Mouse (Mus musculus) erythroid progenitor cell, adult 5-6 weeks (primary cell): ENCODE results near the gene Enpp1. TPM values are rescaled to one million over a fixed set of nuclear protein-coding genes. Genes with fewer than 3 reads are reported as not detected.
"Not testable (repeated sequence)": the region's sequence is repeated elsewhere in the genome, so short reads cannot be mapped to it uniquely, and the experiment has no call there.

Source experiments
- ATAC-seq: replicated peaks from 2 replicates; pipeline ENCODE4 v1.8.0; 2016; ENCODE audit warnings: moderate number of reproducible peaks, mild to moderate bottlenecking, moderate TSS enrichment, inconsistent platforms; ENCODE audit not compliant: poor library complexity, low FRiP score, severe bottlenecking
- total RNA-seq, 2 experiments: library from RNA; stranded (forward) in 1 of 2; stranded (reverse) in 1 of 2; fragments of 150-400 nt in 1 of 2; fragments of 186-747, 209-891 nt in 1 of 2; gene quantifications; 2 replicates each; pipeline versions ENCODE4 v1.2.3 to v1.2.4; 2015 to 2017; ENCODE audit warnings: low replicate concordance in 2 of 2

Enpp1 gene
- total RNA-seq, 2 experiments from 2014 or later: 0.84 to 2.0 TPM

DNA sequence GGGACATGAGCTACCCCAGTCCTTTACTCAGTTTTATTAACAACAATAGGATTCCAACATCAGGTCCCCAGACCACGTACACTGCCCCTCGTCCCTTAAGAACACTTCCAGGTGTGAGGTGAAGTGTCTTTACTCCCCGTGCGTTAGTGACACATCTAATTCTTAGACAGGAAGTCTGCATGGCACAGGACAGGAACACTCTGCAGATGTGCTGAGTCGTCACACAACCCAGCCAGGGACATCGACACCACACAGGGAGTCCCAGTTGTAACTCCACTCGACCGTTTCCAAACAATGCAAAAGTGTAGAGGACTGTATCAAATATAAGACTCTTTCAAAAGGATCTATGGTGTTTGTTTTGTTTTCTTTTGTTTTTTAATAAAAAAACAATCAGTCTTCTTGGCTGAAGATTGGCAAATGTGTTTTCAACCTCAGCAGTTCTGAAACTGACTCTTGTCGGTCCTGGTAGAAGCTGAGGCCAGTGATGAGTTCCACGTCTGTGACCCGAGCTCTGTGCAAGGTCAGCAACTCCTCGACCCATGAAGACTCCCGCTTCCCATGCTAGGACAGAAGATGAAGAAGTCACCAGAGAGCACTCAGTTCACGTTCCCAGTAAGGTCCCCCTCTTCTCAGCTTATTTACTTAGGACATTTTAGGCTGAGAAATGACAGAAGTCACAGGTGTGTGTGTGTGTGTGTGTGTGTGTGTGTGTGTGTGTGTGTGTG, 70.4 kb downstream of the Enpp1 start:
- ATAC-seq: no peak

GRCm38 (mm10) chr10:24640186-24640875, 71.6 kb downstream of the Enpp1 start:
- ATAC-seq: no peak

DNA sequence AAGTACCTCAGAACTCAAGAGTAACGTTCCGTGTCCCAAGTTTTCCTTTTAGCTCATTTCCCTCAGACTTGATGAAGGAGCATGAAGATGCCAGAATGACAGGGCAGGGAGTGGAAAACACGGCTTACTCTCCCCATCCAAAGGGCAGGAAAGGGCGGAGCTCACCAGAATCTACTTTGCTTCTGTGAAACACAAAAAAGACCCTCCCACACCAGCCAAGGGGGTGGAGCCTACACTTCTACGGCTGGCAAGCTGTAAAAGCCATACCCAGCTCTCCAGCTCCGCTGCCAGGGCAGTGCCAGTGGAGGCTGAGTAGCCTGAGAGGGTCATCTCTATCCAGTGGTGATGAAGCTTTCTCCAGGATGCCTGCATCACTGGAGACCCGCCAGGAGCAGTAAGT, 72.4 kb downstream of the Enpp1 start:
- ATAC-seq: no peak

DNA sequence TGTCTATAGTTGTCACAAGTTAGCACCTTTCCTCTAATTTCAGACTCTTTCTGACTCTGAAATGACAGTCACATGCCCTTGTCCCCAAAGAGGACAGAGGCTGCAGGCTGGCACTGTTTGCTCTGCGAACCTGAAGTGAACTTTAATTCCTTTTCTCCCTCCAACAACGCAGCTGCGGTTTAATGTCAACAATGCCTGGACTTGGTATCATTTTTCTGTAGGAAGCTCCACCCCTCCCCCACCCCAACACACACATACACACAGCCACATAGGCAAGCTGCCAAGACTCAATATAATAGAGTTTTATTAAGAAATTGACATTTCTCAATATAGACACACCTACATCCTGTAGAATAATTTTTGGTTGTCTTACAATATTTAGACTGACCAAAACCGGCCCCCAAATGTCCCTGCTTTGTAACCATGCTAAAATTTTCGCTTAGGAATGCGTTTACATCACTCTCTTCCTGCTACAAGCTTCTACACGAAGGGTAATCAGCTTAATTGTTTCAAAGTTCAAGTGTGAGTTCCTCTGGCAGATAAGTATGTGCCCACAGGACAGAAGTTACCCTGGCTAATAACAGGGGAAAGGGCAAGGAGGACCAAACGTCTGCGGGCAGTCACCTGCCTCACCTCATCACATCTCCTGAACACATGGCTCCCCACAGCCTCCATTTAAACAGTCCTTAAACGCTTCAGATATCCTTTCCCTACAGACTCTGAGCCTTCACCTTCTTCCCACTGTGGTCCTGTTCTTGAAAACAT, 73.5 kb downstream of the Enpp1 start:
- no peak for ATAC-seq

- ATAC-seq: no peak
Measured at GRCm38 (mm10) chr10:24636986-24637385, 75.0 kb downstream of the Enpp1 start.

DNA sequence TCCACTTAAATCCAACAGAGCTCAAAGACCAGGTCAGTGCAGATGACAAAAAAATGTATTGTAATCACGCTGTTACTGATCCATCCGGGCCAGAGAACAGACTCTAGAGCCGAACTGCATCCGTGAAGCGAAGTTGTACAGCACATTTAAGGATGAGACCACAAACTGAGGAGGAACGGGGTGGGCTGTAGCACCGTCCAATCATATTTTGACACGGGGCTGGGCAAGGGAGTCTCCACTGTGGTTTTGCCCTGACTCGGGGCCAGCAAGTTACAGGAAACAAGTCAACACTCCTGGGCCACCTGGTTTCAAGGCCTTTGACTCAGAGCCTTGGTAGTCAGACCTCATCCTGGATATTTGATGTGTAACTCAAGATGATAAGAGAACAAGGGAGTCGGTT, 76.1 kb downstream of the Enpp1 start:
- ATAC-seq: no peak

- ATAC-seq: no peak
Measured at GRCm38 (mm10) chr10:24635331-24635815, 76.6 kb downstream of the Enpp1 start.

GRCm38 (mm10) chr10:24634288-24634687, 77.7 kb downstream of the Enpp1 start:
- ATAC-seq: no peak

DNA sequence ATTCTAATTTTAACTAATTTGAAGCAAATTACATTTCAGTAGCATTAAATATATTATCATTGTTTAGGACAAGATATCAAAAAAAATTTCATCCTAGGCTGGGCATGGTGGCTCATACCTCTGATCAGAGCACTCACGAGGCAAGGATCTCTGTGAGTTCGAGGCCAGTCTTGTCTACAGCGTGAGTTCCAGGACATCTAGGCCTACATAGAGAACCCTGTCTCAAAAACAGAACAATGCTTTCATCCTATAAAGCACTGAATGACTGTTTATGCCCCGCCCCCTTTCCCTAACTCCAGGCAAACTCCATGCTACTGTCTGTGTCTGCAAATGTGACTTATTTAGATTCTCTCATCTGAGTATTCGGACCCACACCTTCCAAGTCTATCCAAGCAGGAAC, 80.8 kb downstream of the Enpp1 start:
- ATAC-seq: no peak

GRCm38 (mm10) chr10:24630469-24631081, 81.4 kb downstream of the Enpp1 start:
- peak; percentile 69; the same call in 1 of the 2 replicates for ATAC-seq

GRCm38 (mm10) chr10:24629086-24629720, 82.8 kb downstream of the Enpp1 start:
- ATAC-seq: no peak

- no peak for ATAC-seq
Measured at GRCm38 (mm10) chr10:24628466-24628865, 83.5 kb downstream of the Enpp1 start.

DNA sequence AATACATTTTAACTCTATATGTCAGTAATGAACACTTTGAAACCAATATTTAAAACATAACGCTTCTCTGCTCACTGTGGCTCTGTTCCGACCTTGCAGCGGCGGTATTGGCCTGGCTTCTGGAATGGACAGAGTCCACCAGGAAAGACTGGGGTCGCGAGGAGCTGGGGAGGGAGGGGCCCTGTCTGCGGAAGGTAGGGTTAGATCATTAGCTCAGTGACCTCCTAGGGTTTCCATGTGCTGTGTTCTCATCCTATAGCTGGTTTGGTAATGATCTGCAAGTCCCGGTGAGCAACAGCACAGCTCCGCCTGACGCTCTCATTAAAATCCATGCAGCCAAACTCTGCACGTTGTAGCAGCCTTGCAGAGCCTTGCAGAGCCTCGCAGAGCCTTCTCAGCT, 84.7 kb downstream of the Enpp1 start:
- ATAC-seq: no peak

- no peak for ATAC-seq
Measured at GRCm38 (mm10) chr10:24625060-24625701, 86.8 kb downstream of the Enpp1 start.

DNA sequence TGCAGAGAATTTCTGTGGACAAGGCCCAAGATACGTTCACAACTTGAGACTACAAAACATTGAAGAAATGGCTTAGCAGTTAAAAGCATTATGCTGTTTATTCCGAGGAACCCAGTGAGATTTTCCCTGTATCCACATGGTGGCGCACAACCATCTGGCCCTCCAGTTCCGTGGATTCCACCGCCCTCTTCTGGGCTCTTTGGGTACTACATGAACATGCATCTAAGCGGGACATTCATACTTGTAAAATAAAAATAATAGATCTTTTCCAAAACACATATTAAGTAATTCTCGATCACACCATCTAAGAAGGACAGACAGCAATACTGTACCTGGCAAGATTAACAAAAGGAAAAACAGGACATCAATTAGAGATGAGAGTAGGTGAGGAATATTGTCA, 89.4 kb downstream of the Enpp1 start:
- ATAC-seq: peak; percentile 77

GRCm38 (mm10) chr10:24621572-24621971, 90.4 kb downstream of the Enpp1 start:
- ATAC-seq: 0 out of 2 replicates have a peak, but pooled peaks have one; percentile 55

DNA sequence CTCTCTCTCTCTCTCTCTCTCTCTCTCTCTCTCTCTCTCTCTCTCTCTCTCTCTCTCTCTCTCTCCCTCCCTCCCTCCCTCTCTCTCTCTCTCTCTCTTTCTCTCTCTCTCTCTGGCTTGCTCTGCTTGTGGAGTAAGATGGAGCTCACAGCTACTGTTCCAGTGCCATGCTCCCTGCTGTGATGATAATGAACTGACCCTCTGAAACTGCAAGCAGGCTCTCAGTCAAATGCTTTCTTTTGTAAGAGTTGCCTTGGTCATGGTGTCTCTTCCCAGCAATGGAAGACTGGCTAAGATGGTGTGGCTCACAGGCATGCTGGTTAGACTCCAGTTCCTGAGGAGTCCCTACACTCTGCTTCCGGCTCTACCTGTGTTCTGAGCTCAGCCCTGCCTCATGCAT, 95.4 kb downstream of the Enpp1 start:
- ATAC-seq: not testable (repeated sequence)

DNA sequence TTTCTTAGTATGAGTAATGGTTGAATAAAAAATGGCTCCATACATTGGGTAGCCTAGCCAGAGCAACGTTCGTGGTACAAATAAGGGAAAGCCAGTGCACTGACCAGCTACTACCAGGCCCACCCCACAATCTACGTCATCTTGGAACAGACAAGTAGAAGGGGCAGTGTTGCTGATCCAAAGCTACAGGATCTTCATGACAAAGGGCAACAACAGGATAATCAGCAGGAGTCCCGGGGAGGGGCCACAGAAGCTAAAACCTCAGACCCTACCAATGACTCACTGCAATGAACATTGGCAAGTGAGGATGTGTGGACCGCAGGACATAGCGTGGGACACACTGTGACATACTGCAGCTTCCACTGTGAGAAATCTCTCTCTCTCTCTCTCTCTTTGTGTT, 96.2 kb downstream of the Enpp1 start:
- ATAC-seq: no peak

- ATAC-seq: no peak
Measured at GRCm38 (mm10) chr10:24614726-24615125, 97.2 kb downstream of the Enpp1 start.
